In genomic region chr17:56008356-56009087, GRCm38 (mm10) we compare ENCODE assay signal across 8 mouse cellular contexts. TPM values are rescaled to one million over a fixed set of nuclear protein-coding genes. Genes with fewer than 3 reads are reported as not detected.
A peak's percentile ranks its signal among the peaks of the same experiment; 100 is the strongest.
DNase-seq lines count a peak whose midpoint lies in the region; ATAC-seq and TF ChIP-seq lines count a peak whose summit lies in the region.

No protein-coding gene starts in this region.

- peak overlapping the region; percentile 83 for H3K9ac ChIP-seq in forebrain, embryonic 12.5 days
- H3K9ac ChIP-seq in heart, postnatal 0 days (replicated peaks; ENCODE audit: low read depth, low read length), result peak overlapping the region; percentile 60
- H3K9ac ChIP-seq in liver, embryonic 16.5 days (ENCODE audit: low read depth, low read length), result peak overlapping the region; percentile 53
- peak overlapping the region; percentile 80 for H3K9ac ChIP-seq in neural tube, embryonic 13.5 days

- TF ChIP-seq CTCF in E14TG2a.4 (conservative IDR thresholded peaks at IDR 0.05; ENCODE audit: low read length), result no peak
- no peak for TF ChIP-seq CTCF in heart, postnatal 0 days (IDR thresholded peaks at IDR 0.05; ENCODE audit: low read depth)
- TF ChIP-seq CTCF in testis, adult 2 months (IDR thresholded peaks at IDR 0.05; ENCODE audit: control insufficient read depth, insufficient read depth, insufficient replicate concordance, low read depth, low read length), result no peak

- DNase-seq in c-Kit-positive CD71-positive TER-119-positive erythroid progenitor cells, embryonic 14.5 days (ENCODE audit: low spot score), result peak; percentile 92
- DNase-seq in heart, postnatal 0 days (ENCODE audit: low spot score), result peak; percentile 95
- peak; percentile 92 to 96 for DNase-seq in kidney, postnatal 4 days

- H3K4me2 ChIP-seq in forebrain, embryonic 12.5 days, result peak overlapping the region; percentile 95
- peak overlapping the region; percentile 98 for H3K4me2 ChIP-seq in heart, postnatal 0 days (ENCODE audit: low read depth, low read length)
- H3K4me2 ChIP-seq in liver, embryonic 16.5 days (ENCODE audit: low read depth, low read length), result peak overlapping the region; percentile 87
- peak overlapping the region; percentile 91 for H3K4me2 ChIP-seq in neural tube, embryonic 13.5 days

- peaks cover 59% of the 10 kb centered on the region for H3K4me1 ChIP-seq in E14TG2a.4 (replicated peaks; ENCODE audit: low read depth, low read length)
- H3K4me1 ChIP-seq in forebrain, embryonic 12.5 days, result peaks cover 36% of the 10 kb centered on the region
- peaks cover 16% of the 10 kb centered on the region for H3K4me1 ChIP-seq in heart, postnatal 0 days (ENCODE audit: control insufficient read depth, insufficient read depth)
- peaks cover 26% of the 10 kb centered on the region for H3K4me1 ChIP-seq in liver, embryonic 16.5 days (ENCODE audit: control insufficient read depth, low read depth, low read length)
- peaks cover 41% of the 10 kb centered on the region for H3K4me1 ChIP-seq in neural tube, embryonic 13.5 days (replicated peaks)
- peaks cover 36% of the 10 kb centered on the region for H3K4me1 ChIP-seq in testis, adult 2 months (ENCODE audit: control insufficient read depth, insufficient read depth, low read length)

- H3K9me3 ChIP-seq in E14TG2a.4 (ENCODE audit: low read length), result no peaks in the 10 kb centered on the region
- H3K9me3 ChIP-seq in forebrain, embryonic 12.5 days, result no peaks in the 10 kb centered on the region
- no peaks in the 10 kb centered on the region for H3K9me3 ChIP-seq in heart, postnatal 0 days (replicated peaks; ENCODE audit: control insufficient read depth, low read length)
- no peaks in the 10 kb centered on the region for H3K9me3 ChIP-seq in liver, embryonic 16.5 days (replicated peaks; ENCODE audit: control insufficient read depth, low read length)
- no peaks in the 10 kb centered on the region for H3K9me3 ChIP-seq in neural tube, embryonic 13.5 days

- peaks cover 31% of the 10 kb centered on the region for H3K36me3 ChIP-seq in E14TG2a.4 (ENCODE audit: insufficient read depth, low read length)
- H3K36me3 ChIP-seq in forebrain, embryonic 12.5 days (replicated peaks), result peaks cover 26% of the 10 kb centered on the region
- peaks cover 21% of the 10 kb centered on the region for H3K36me3 ChIP-seq in heart, postnatal 0 days (replicated peaks; ENCODE audit: control insufficient read depth, insufficient read depth, low read length)
- H3K36me3 ChIP-seq in liver, embryonic 16.5 days (ENCODE audit: control insufficient read depth, insufficient read depth), result no peaks in the 10 kb centered on the region
- peaks cover 23% of the 10 kb centered on the region for H3K36me3 ChIP-seq in neural tube, embryonic 13.5 days
- no peaks in the 10 kb centered on the region for H3K36me3 ChIP-seq in testis, adult 2 months (ENCODE audit: control insufficient read depth, insufficient read depth, low read length)

- under 1% methylated on average over 21 of the region's 21 CpGs for WGBS in forebrain, embryonic 12.5 days
- WGBS in heart, postnatal 0 days, result 2% methylated on average over 21 of the region's 21 CpGs
- WGBS in liver, embryonic 16.5 days (ENCODE audit: insufficient replicate concordance), result under 1% methylated on average over 21 of the region's 21 CpGs
- under 1% methylated on average over 21 of the region's 21 CpGs for WGBS in neural tube, embryonic 13.5 days

- peak overlapping the region; percentile 97 for H3K27ac ChIP-seq in forebrain, embryonic 12.5 days
- H3K27ac ChIP-seq in heart, postnatal 0 days (ENCODE audit: low read depth), result peak overlapping the region; percentile 81
- H3K27ac ChIP-seq in liver, embryonic 16.5 days (ENCODE audit: low read length), result peak overlapping the region; percentile 64
- peak overlapping the region; percentile 95 for H3K27ac ChIP-seq in neural tube, embryonic 13.5 days (replicated peaks)
- H3K27ac ChIP-seq in testis, adult 2 months (ENCODE audit: control insufficient read depth, insufficient read depth, low read depth, low read length), result peak overlapping the region; percentile 79

- peak overlapping the region; percentile 94 for H3K4me3 ChIP-seq in E14TG2a.4 (replicated peaks; ENCODE audit: low read length)
- peak overlapping the region; percentile 78 for H3K4me3 ChIP-seq in forebrain, embryonic 12.5 days (replicated peaks)
- peak overlapping the region; percentile 91 for H3K4me3 ChIP-seq in heart, postnatal 0 days (ENCODE audit: low read depth, low read length)
- H3K4me3 ChIP-seq in liver, embryonic 16.5 days (ENCODE audit: low read depth, low read length), result peak overlapping the region; percentile 79
- H3K4me3 ChIP-seq in neural tube, embryonic 13.5 days, result peak overlapping the region; percentile 67
- H3K4me3 ChIP-seq in testis, adult 2 months (ENCODE audit: control insufficient read depth, low read depth, low read length), result peak overlapping the region; percentile 82

- TF ChIP-seq EP300 in heart, postnatal 0 days (IDR thresholded peaks at IDR 0.05; ENCODE audit: low read depth), result no peak

- peak; percentile 95 for ATAC-seq in forebrain, embryonic 12.5 days (ENCODE audit: low FRiP score)
- peak; percentile 92 for ATAC-seq in heart, postnatal 0 days (ENCODE audit: insufficient read depth, low read depth)
- ATAC-seq in liver, embryonic 16.5 days (ENCODE audit: low read depth), result peak; percentile 86
- ATAC-seq in neural tube, embryonic 13.5 days (ENCODE audit: low read depth), result peak; percentile 94

- H3K27me3 ChIP-seq in E14TG2a.4 (ENCODE audit: insufficient read depth, low read length), result peaks cover under 1% of the 10 kb centered on the region; the same call in 1 of the 2 replicates
- peaks cover 14% of the 10 kb centered on the region; the same call in 1 of the 2 replicates for H3K27me3 ChIP-seq in forebrain, embryonic 12.5 days
- H3K27me3 ChIP-seq in heart, postnatal 0 days (ENCODE audit: control insufficient read depth, insufficient read depth, low read length), result no peaks in the 10 kb centered on the region
- no peaks in the 10 kb centered on the region; the same call in 1 of the 2 replicates for H3K27me3 ChIP-seq in liver, embryonic 16.5 days (ENCODE audit: control insufficient read depth, insufficient read depth, low read depth, low read length)
- peaks cover 4% of the 10 kb centered on the region; the same call in 1 of the 2 replicates for H3K27me3 ChIP-seq in neural tube, embryonic 13.5 days
- no peaks in the 10 kb centered on the region for H3K27me3 ChIP-seq in testis, adult 2 months (ENCODE audit: control insufficient read depth, insufficient read depth, low read length)

- peak; percentile 48; the same call in 1 of the 2 replicates for TF ChIP-seq POLR2A in testis, adult 2 months (IDR thresholded peaks at IDR 0.05; ENCODE audit: control insufficient read depth, low read depth, low read length)

RNA-seq across cellular contexts. Expression of gene Mpnd, which starts 3.0 kb away (rescaled TPM):
- 184 and 186 TPM in 2 replicates for polyA plus RNA-seq in forebrain, embryonic 12.5 days (2016; fragmentation: Nextera tagmentation; extraction: Ambion mirVana)
- 100 and 114 TPM in 2 replicates for total RNA-seq in heart, postnatal 0 days (2014; rRNA removed; ENCODE audit: low replicate concordance)
- polyA plus RNA-seq in heart, postnatal 0 days (2015; fragmentation: Nextera tagmentation; extraction: Ambion mirVana), result 42.5 and 42.9 TPM in 2 replicates
- 14.9 and 16.2 TPM in 2 replicates for polyA plus RNA-seq in liver, embryonic 16.5 days (2015; fragmentation: Nextera tagmentation; extraction: Ambion mirVana)
- polyA plus RNA-seq in neural tube, embryonic 13.5 days (2015; fragmentation: Nextera tagmentation; extraction: Ambion mirVana), result 156 and 174 TPM in 2 replicates
- polyA plus RNA-seq in testis, adult 2 months (2012; rRNA removed), result 12.7 and 13.1 TPM in 2 replicates

RNA-seq across cellular contexts. Expression of gene Stap2, which starts 3.1 kb away (rescaled TPM):
- polyA plus RNA-seq in forebrain, embryonic 12.5 days (2016; fragmentation: Nextera tagmentation; extraction: Ambion mirVana), result 4.2 and 4.6 TPM in 2 replicates
- total RNA-seq in heart, postnatal 0 days (2014; rRNA removed; ENCODE audit: low replicate concordance), result 14.3 and 23.7 TPM in 2 replicates
- polyA plus RNA-seq in heart, postnatal 0 days (2015; fragmentation: Nextera tagmentation; extraction: Ambion mirVana), result 16.0 and 17.2 TPM in 2 replicates
- polyA plus RNA-seq in liver, embryonic 16.5 days (2015; fragmentation: Nextera tagmentation; extraction: Ambion mirVana), result 3.5 and 4.5 TPM in 2 replicates
- 6.4 and 7.4 TPM in 2 replicates for polyA plus RNA-seq in neural tube, embryonic 13.5 days (2015; fragmentation: Nextera tagmentation; extraction: Ambion mirVana)
- polyA plus RNA-seq in testis, adult 2 months (2012; rRNA removed), result 18.4 and 19.1 TPM in 2 replicates

RNA-seq across cellular contexts. Expression of gene Fsd1, which starts 22.2 kb away (rescaled TPM):
- polyA plus RNA-seq in forebrain, embryonic 12.5 days (2016; fragmentation: Nextera tagmentation; extraction: Ambion mirVana), result 79.7 and 82.4 TPM in 2 replicates
- total RNA-seq in heart, postnatal 0 days (2014; rRNA removed; ENCODE audit: low replicate concordance), result not detected in 2 replicates
- polyA plus RNA-seq in heart, postnatal 0 days (2015; fragmentation: Nextera tagmentation; extraction: Ambion mirVana), result 0.26 and 0.51 TPM in 2 replicates
- 0.22 and 0.26 TPM in 2 replicates for polyA plus RNA-seq in liver, embryonic 16.5 days (2015; fragmentation: Nextera tagmentation; extraction: Ambion mirVana)
- 145 and 165 TPM in 2 replicates for polyA plus RNA-seq in neural tube, embryonic 13.5 days (2015; fragmentation: Nextera tagmentation; extraction: Ambion mirVana)
- polyA plus RNA-seq in testis, adult 2 months (2012; rRNA removed), result 2.3 and 2.4 TPM in 2 replicates

RNA-seq across cellular contexts. Expression of gene Sh3gl1, which starts 27.9 kb away (rescaled TPM):
- 130 and 135 TPM in 2 replicates for polyA plus RNA-seq in forebrain, embryonic 12.5 days (2016; fragmentation: Nextera tagmentation; extraction: Ambion mirVana)
- 45.8 and 61.1 TPM in 2 replicates for total RNA-seq in heart, postnatal 0 days (2014; rRNA removed; ENCODE audit: low replicate concordance)
- polyA plus RNA-seq in heart, postnatal 0 days (2015; fragmentation: Nextera tagmentation; extraction: Ambion mirVana), result 43.5 and 49.5 TPM in 2 replicates
- 44.9 and 46.0 TPM in 2 replicates for polyA plus RNA-seq in liver, embryonic 16.5 days (2015; fragmentation: Nextera tagmentation; extraction: Ambion mirVana)
- polyA plus RNA-seq in neural tube, embryonic 13.5 days (2015; fragmentation: Nextera tagmentation; extraction: Ambion mirVana), result 112 and 114 TPM in 2 replicates
- 91.9 and 105 TPM in 2 replicates for polyA plus RNA-seq in testis, adult 2 months (2012; rRNA removed)

RNA-seq across cellular contexts. Expression of gene Chaf1a, which starts 31.7 kb away (rescaled TPM):
- 39.1 and 43.4 TPM in 2 replicates for polyA plus RNA-seq in forebrain, embryonic 12.5 days (2016; fragmentation: Nextera tagmentation; extraction: Ambion mirVana)
- 2.8 and 8.3 TPM in 2 replicates for total RNA-seq in heart, postnatal 0 days (2014; rRNA removed; ENCODE audit: low replicate concordance)
- 2.9 and 3.0 TPM in 2 replicates for polyA plus RNA-seq in heart, postnatal 0 days (2015; fragmentation: Nextera tagmentation; extraction: Ambion mirVana)
- 14.5 TPM in 2 replicates for polyA plus RNA-seq in liver, embryonic 16.5 days (2015; fragmentation: Nextera tagmentation; extraction: Ambion mirVana)
- 6.3 and 8.0 TPM in 2 replicates for polyA plus RNA-seq in neural tube, embryonic 13.5 days (2015; fragmentation: Nextera tagmentation; extraction: Ambion mirVana)
- 70.3 and 71.8 TPM in 2 replicates for polyA plus RNA-seq in testis, adult 2 months (2012; rRNA removed)

Comparison
In these comparisons a context has a peak if more than half of its experiments do, and no peak if none do; other contexts are left out.
1. Peak in every context shown above with its lines: DNase-seq, ATAC-seq, H3K4me3 ChIP-seq and H3K27ac ChIP-seq.
2. RNA of gene Fsd1, which starts 22.2 kb away (polyA plus RNA-seq): 145 to 165 TPM in neural tube, embryonic 13.5 days and 79.7 to 82.4 TPM in forebrain, embryonic 12.5 days; 2.3 to 2.4 TPM in testis, adult 2 months, 0.26 to 0.51 TPM in heart, postnatal 0 days and 0.22 to 0.26 TPM in liver, embryonic 16.5 days; every median in the first group is over 10 times any median in the second.